Mouse (Mus musculus): ENCODE results near the gene Vmn1r35. TPM values are rescaled to one million over a fixed set of nuclear protein-coding genes. Genes with fewer than 3 reads are reported as not detected.

The Vmn1r35 gene
- polyA plus RNA-seq (2015; fragmentation: Nextera tagmentation; extraction: Ambion mirVana), result not detected in 2 replicates

GRCm38 (mm10) chr6:66685806-66686205, at the start of gene Vmn1r35:
TSS of gene Vmn1r35 (minus strand) at chr6:66685906.

DNA sequence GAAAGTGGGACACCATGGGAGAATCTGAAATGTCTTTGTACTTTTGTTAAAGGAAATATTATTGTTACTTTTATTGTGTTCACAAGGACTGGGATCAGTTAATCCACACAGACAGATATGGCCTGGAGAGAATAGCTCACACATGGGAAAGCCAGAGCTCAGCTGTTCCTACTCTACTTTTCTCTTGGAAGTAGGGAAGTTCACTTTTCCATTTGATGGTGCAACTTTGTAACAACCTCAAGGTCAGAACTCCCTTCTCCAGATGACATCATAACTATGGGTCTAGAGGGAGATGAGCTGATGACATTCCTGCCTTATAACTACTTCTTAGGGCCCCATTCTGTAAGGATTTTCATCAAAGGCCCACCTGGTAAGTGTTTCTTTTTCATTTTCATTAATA, 43.4 kb upstream of the Vmn1r35 start, which contains the start of gene Vmn1r37:
Gene Vmn1r37 (plus strand): TSS at position 301 of the 400 bp plus-strand sequence.

DNA sequence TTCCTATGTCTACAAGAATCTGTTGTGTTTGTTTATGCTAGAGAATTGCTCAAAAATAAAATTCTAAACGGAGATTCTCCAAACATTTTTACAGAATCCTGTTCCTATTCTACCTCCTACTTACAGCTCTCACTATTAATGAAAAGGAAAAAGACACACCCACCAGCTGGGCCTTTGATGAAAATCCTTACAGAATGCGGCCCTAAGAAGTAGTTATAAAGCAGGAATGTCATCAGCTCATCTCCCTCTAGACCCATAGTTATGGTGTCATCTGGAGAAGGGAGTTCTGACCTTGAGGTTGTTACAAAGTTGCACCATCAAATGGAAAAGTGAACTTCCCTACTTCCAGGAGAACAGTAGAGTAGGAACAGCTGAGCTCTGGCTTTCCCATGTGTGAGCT, 33.4 kb upstream of the Vmn1r35 start, which contains the start of gene Vmn1r36:
Gene Vmn1r36 (minus strand): TSS at position 101 of the 400 bp plus-strand sequence.

GRCm38 (mm10) chr6:66643779-66644178, 41.9 kb downstream of the Vmn1r35 start, which contains the start of gene Vmn1r34:
TSS of gene Vmn1r34 (minus strand) at chr6:66643879.

Other genes starting within 250 kb of the Vmn1r35 start
- gene Mad2l1, start 150.5 kb downstream of the Vmn1r35 start, polyA plus RNA-seq (2015; fragmentation: Nextera tagmentation; extraction: Ambion mirVana), result 12.8 and 13.7 TPM in 2 replicates
- gene Vmn1r32, start 125.8 kb downstream of the Vmn1r35 start, polyA plus RNA-seq (2015; fragmentation: Nextera tagmentation; extraction: Ambion mirVana), result 0.05 and 0.08 TPM in 2 replicates
- not detected in 2 replicates for gene Vmn1r33, start 67.6 kb downstream of the Vmn1r35 start, polyA plus RNA-seq (2015; fragmentation: Nextera tagmentation; extraction: Ambion mirVana)
- not detected in 2 replicates for gene Vmn1r34, start 42.0 kb downstream of the Vmn1r35 start, polyA plus RNA-seq (2015; fragmentation: Nextera tagmentation; extraction: Ambion mirVana)
- not detected in 2 replicates for gene Vmn1r36, start 33.3 kb upstream of the Vmn1r35 start, polyA plus RNA-seq (2015; fragmentation: Nextera tagmentation; extraction: Ambion mirVana)
- gene Vmn1r37, start 43.5 kb upstream of the Vmn1r35 start, polyA plus RNA-seq (2015; fragmentation: Nextera tagmentation; extraction: Ambion mirVana), result not detected in 2 replicates
- gene Vmn1r38, start 96.7 kb upstream of the Vmn1r35 start, polyA plus RNA-seq (2015; fragmentation: Nextera tagmentation; extraction: Ambion mirVana), result not detected in 2 replicates
- not detected in 2 replicates for gene Vmn1r39, start 124.7 kb upstream of the Vmn1r35 start, polyA plus RNA-seq (2015; fragmentation: Nextera tagmentation; extraction: Ambion mirVana)
- 108 and 112 TPM in 2 replicates for gene Gng12, start 210.5 kb upstream of the Vmn1r35 start, polyA plus RNA-seq (2015; fragmentation: Nextera tagmentation; extraction: Ambion mirVana)